In the genomic region with DNA sequence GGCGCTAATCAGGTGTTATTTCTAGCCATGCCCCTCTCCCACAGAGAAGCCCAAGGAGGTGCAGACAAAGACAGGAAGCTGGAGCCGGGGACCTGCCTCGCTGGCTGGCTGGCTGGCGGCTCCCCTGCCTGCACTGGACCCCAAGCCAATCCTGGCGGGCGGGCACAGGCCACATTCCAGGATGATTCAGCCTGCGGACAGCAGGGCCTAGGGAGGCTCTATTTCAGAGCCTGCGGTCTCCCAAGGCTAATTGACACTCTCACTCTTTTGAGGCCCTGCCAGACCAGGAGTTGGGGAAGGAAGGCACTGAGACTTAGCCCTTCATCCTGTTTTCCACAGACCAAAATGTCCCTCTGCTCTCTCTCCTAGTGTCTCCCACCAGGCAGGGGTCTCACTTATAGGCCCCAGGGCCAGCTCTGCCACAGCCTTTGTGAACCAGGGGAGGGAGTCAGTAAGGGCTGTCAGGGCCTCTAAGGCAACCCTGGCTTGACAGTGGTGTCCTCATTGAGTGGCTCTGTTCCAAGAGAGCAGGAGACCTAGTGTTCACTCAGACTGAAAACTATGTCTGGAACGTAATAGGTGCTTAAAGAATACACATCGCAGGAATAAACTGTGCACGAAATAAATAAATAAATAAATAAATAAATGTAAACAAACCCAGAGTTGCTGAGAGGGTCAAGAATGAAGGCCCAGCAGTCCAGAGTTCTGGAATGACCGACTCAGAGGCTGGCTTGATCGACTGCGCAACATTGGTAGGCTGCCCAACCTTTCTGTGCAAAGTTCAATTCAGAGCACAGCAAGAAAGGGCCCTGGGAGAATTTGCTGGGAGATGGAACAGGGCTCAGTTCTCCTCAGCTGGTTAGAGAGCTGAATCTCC, we compare ENCODE assay signal across 7 mouse cellular contexts. TPM values are rescaled to one million over a fixed set of nuclear protein-coding genes. Genes with fewer than 3 reads are reported as not detected.
A peak's percentile ranks its signal among the peaks of the same experiment; 100 is the strongest.
DNase-seq lines count a peak whose midpoint lies in the region; ATAC-seq and TF ChIP-seq lines count a peak whose summit lies in the region.

No protein-coding gene starts in this region.

- H3K36me3 ChIP-seq in ES-Bruce4 (ENCODE audit: control insufficient read depth, insufficient read depth, low read length, poor library complexity, severe bottlenecking): no peaks in the 10 kb centered on the region
- H3K36me3 ChIP-seq in embryonic facial prominence, embryonic 12.5 days: no peaks in the 10 kb centered on the region

- 46% methylated on average over 14 of the region's 14 CpGs for WGBS in embryonic facial prominence, embryonic 12.5 days

- no peak for ATAC-seq in embryonic facial prominence, embryonic 12.5 days (ENCODE audit: insufficient number of reproducible peaks, insufficient read depth, low FRiP score, low TSS enrichment)

- intact Hi-C loops in heart, postnatal 36 days (cut with DNase I): no loop called here

- no peak overlapping the region for H3K4me2 ChIP-seq in embryonic facial prominence, embryonic 12.5 days (replicated peaks)

- peak; percentile 96 for DNase-seq in 3T3-L1 (ENCODE audit: low read depth, low spot score)
- DNase-seq in heart, postnatal 36 days: peak; percentile 57 to 63
- DNase-seq in lung, postnatal 36 days: peak; percentile 59
- DNase-seq in left cerebral cortex, adult 11 months (ENCODE audit: low spot score): no peak
- no peak for DNase-seq in spleen, postnatal 36 days (ENCODE audit: low spot score in 2 of 2)

- H3K9me3 ChIP-seq in ES-Bruce4 (replicated peaks; ENCODE audit: control insufficient read depth, insufficient read depth, low read length, poor library complexity, severe bottlenecking): no peaks in the 10 kb centered on the region
- no peaks in the 10 kb centered on the region for H3K9me3 ChIP-seq in embryonic facial prominence, embryonic 12.5 days

- no peak overlapping the region for H3K27ac ChIP-seq in ES-Bruce4 (ENCODE audit: insufficient read depth, low read length)
- H3K27ac ChIP-seq in embryonic facial prominence, embryonic 12.5 days: peak overlapping the region; percentile 37; the same call in 1 of the 2 replicates

- peak overlapping the region; percentile 38; the same call in 1 of the 2 replicates for H3K9ac ChIP-seq in ES-Bruce4 (ENCODE audit: low read depth, poor library complexity, severe bottlenecking)
- no peak overlapping the region for H3K9ac ChIP-seq in embryonic facial prominence, embryonic 12.5 days

- TF ChIP-seq EP300 in ES-Bruce4 (IDR thresholded peaks at IDR 0.05; ENCODE audit: insufficient read depth, low read depth, low read length): no peak

- H3K4me3 ChIP-seq in ES-Bruce4 (ENCODE audit: low read depth, low read length): no peak overlapping the region
- no peak overlapping the region for H3K4me3 ChIP-seq in embryonic facial prominence, embryonic 12.5 days

- no peak for TF ChIP-seq CTCF in ES-Bruce4 (IDR thresholded peaks at IDR 0.05; ENCODE audit: low read depth, low read length)

- H3K4me1 ChIP-seq in ES-Bruce4 (ENCODE audit: control insufficient read depth, insufficient read depth, low read length): peaks cover 7% of the 10 kb centered on the region
- peaks cover 28% of the 10 kb centered on the region for H3K4me1 ChIP-seq in embryonic facial prominence, embryonic 12.5 days

- TF ChIP-seq POLR2A in ES-Bruce4 (IDR thresholded peaks at IDR 0.05; ENCODE audit: insufficient read depth, low read length): no peak

- H3K27me3 ChIP-seq in ES-Bruce4 (ENCODE audit: control insufficient read depth, insufficient read depth, low read length, poor library complexity, severe bottlenecking): no peaks in the 10 kb centered on the region
- no peaks in the 10 kb centered on the region for H3K27me3 ChIP-seq in embryonic facial prominence, embryonic 12.5 days

RNA-seq across cellular contexts. Expression of gene Ptgis, which starts 8.0 kb away (rescaled TPM):
- polyA plus RNA-seq in ES-Bruce4 (2011; ENCODE audit: insufficient read depth, insufficient read length, low read depth, missing spikeins): 6.8 and 11.0 TPM in 2 replicates
- 17.7 and 19.1 TPM in 2 replicates for polyA plus RNA-seq in embryonic facial prominence, embryonic 12.5 days (2016; fragmentation: Nextera tagmentation; extraction: Ambion mirVana)
- 10 to 100 TPM; 19.5 to 22.2 TPM for total RNA-seq in heart, postnatal 36 days (2021)

RNA-seq across cellular contexts. Expression of gene Kcnb1, which starts 42.4 kb away (rescaled TPM):
- polyA plus RNA-seq in ES-Bruce4 (2011; ENCODE audit: insufficient read depth, insufficient read length, low read depth, missing spikeins): 1.1 and 1.4 TPM in 2 replicates
- 0.93 and 1.3 TPM in 2 replicates for polyA plus RNA-seq in embryonic facial prominence, embryonic 12.5 days (2016; fragmentation: Nextera tagmentation; extraction: Ambion mirVana)
- total RNA-seq in heart, postnatal 36 days (2021): 10 to 100 TPM; 39.2 to 51.7 TPM

Comparison
In these comparisons a context has a peak if more than half of its experiments do, and no peak if none do; other contexts are left out.
1. DNase-seq: peak in 3T3-L1 (single experiment), heart, postnatal 36 days (2 of 2) and lung, postnatal 36 days (single experiment); none in left cerebral cortex, adult 11 months (single experiment) and spleen, postnatal 36 days (0 of 2).